Mouse (Mus musculus): Measurements from ENCODE around the gene Omt2b. TPM values are rescaled to one million over a fixed set of nuclear protein-coding genes. Genes with fewer than 3 reads are reported as not detected.
"Not testable (repeated sequence)": the region's sequence is repeated elsewhere in the genome, so short reads cannot be mapped to it uniquely, and the experiment has no call there.

Omt2b gene
- polyA plus RNA-seq, 1 experiment from 2014 or later: not detected

- not testable (repeated sequence) for H3K27me3 ChIP-seq (replicated peaks; ENCODE audit: control insufficient read depth, insufficient read depth, low read length); H3K4me2 ChIP-seq (ENCODE audit: low read length); H3K4me1 ChIP-seq (replicated peaks; ENCODE audit: control insufficient read depth, insufficient read depth, low read length); H3K27ac ChIP-seq (ENCODE audit: low read length); H3K36me3 ChIP-seq (ENCODE audit: control insufficient read depth, insufficient read depth); ATAC-seq; H3K9me3 ChIP-seq (ENCODE audit: control insufficient read depth, low read length); H3K9ac ChIP-seq (replicated peaks; ENCODE audit: low read depth, low read length); H3K4me3 ChIP-seq (replicated peaks; ENCODE audit: low read length)
- WGBS: 84% methylated on average over 3 of the region's 3 CpGs
These were observed 21.8 kb downstream of the Omt2b start for GRCm38 (mm10) chr9:78349141-78349540.

GRCm38 (mm10) chr9:78350007-78350406, 22.6 kb downstream of the Omt2b start:
- not testable (repeated sequence) for H3K9me3 ChIP-seq (ENCODE audit: control insufficient read depth, low read length); H3K4me1 ChIP-seq (replicated peaks; ENCODE audit: control insufficient read depth, insufficient read depth, low read length); H3K4me3 ChIP-seq (replicated peaks; ENCODE audit: low read length); H3K27ac ChIP-seq (ENCODE audit: low read length); ATAC-seq; H3K27me3 ChIP-seq (replicated peaks; ENCODE audit: control insufficient read depth, insufficient read depth, low read length); H3K4me2 ChIP-seq (ENCODE audit: low read length); H3K9ac ChIP-seq (replicated peaks; ENCODE audit: low read depth, low read length); H3K36me3 ChIP-seq (ENCODE audit: control insufficient read depth, insufficient read depth)

- 88% methylated on average over 6 of the region's 6 CpGs for WGBS
- Histone ChIP-seq H3K4me1 (replicated peaks; ENCODE audit: control insufficient read depth, insufficient read depth, low read length) (no peaks in the 10 kb centered on the region), H3K27ac (ENCODE audit: low read length) (no peak overlapping the region), H3K9me3 (ENCODE audit: control insufficient read depth, low read length) (no peaks in the 10 kb centered on the region), H3K36me3 (ENCODE audit: control insufficient read depth, insufficient read depth) (no peaks in the 10 kb centered on the region), H3K9ac (replicated peaks; ENCODE audit: low read depth, low read length) (no peak overlapping the region), H3K4me3 (replicated peaks; ENCODE audit: low read length) (no peak overlapping the region), H3K27me3 (replicated peaks; ENCODE audit: control insufficient read depth, insufficient read depth, low read length) (no peaks in the 10 kb centered on the region), H3K4me2 (ENCODE audit: low read length) (no peak overlapping the region)
- ATAC-seq: no peak
These were observed 24.3 kb downstream of the Omt2b start for GRCm38 (mm10) chr9:78351504-78352220.

GRCm38 (mm10) chr9:78354665-78355578, 27.5 kb downstream of the Omt2b start:
- Histone ChIP-seq H3K27me3 (replicated peaks; ENCODE audit: control insufficient read depth, insufficient read depth, low read length) (no peaks in the 10 kb centered on the region), H3K4me1 (replicated peaks; ENCODE audit: control insufficient read depth, insufficient read depth, low read length) (no peaks in the 10 kb centered on the region), H3K9me3 (ENCODE audit: control insufficient read depth, low read length) (no peaks in the 10 kb centered on the region), H3K9ac (replicated peaks; ENCODE audit: low read depth, low read length) (no peak overlapping the region), H3K4me2 (ENCODE audit: low read length) (no peak overlapping the region), H3K4me3 (replicated peaks; ENCODE audit: low read length) (no peak overlapping the region), H3K27ac (ENCODE audit: low read length) (no peak overlapping the region), H3K36me3 (ENCODE audit: control insufficient read depth, insufficient read depth) (no peaks in the 10 kb centered on the region)
- 83% methylated on average over 11 of the region's 11 CpGs for WGBS
- no peak for ATAC-seq

- no peaks in the 10 kb centered on the region for H3K27me3 ChIP-seq (replicated peaks; ENCODE audit: control insufficient read depth, insufficient read depth, low read length)
- no peak within 1 kb of the TSS for H3K9ac ChIP-seq (replicated peaks; ENCODE audit: low read depth, low read length)
- H3K36me3 ChIP-seq (ENCODE audit: control insufficient read depth, insufficient read depth): no peaks in the 10 kb centered on the region
- no peak for ATAC-seq
- no peaks in the 10 kb centered on the region for H3K4me1 ChIP-seq (replicated peaks; ENCODE audit: control insufficient read depth, insufficient read depth, low read length)
- no peak within 1 kb of the TSS for H3K4me2 ChIP-seq (ENCODE audit: low read length)
- no peaks in the 10 kb centered on the region for H3K9me3 ChIP-seq (ENCODE audit: control insufficient read depth, low read length)
- H3K4me3 ChIP-seq (replicated peaks; ENCODE audit: low read length): no peak within 1 kb of the TSS
- WGBS: 89% methylated on average over 8 of the region's 8 CpGs
- H3K27ac ChIP-seq (ENCODE audit: low read length): no peak within 1 kb of the TSS
These were observed 28.2 kb downstream of the Omt2b start, which contains the start of gene Gsta2 for GRCm38 (mm10) chr9:78355611-78356010. Gene Gsta2 (minus strand): TSS chr9:78355788.

- Histone ChIP-seq H3K36me3 (ENCODE audit: control insufficient read depth, insufficient read depth) (no peaks in the 10 kb centered on the region), H3K4me3 (replicated peaks; ENCODE audit: low read length) (no peak overlapping the region), H3K9ac (replicated peaks; ENCODE audit: low read depth, low read length) (no peak overlapping the region), H3K27me3 (replicated peaks; ENCODE audit: control insufficient read depth, insufficient read depth, low read length) (no peaks in the 10 kb centered on the region), H3K4me2 (ENCODE audit: low read length) (no peak overlapping the region), H3K9me3 (ENCODE audit: control insufficient read depth, low read length) (no peaks in the 10 kb centered on the region), H3K4me1 (replicated peaks; ENCODE audit: control insufficient read depth, insufficient read depth, low read length) (no peaks in the 10 kb centered on the region), H3K27ac (ENCODE audit: low read length) (no peak overlapping the region)
- 12% methylated on average over 9 of the region's 9 CpGs for WGBS
- ATAC-seq: peak; percentile 47
These were observed 30.7 kb downstream of the Omt2b start for GRCm38 (mm10) chr9:78358053-78358452.

GRCm38 (mm10) chr9:78359750-78360483, 32.5 kb downstream of the Omt2b start:
- Histone ChIP-seq H3K4me1 (replicated peaks; ENCODE audit: control insufficient read depth, insufficient read depth, low read length) (no peaks in the 10 kb centered on the region), H3K4me2 (ENCODE audit: low read length) (no peak overlapping the region), H3K9me3 (ENCODE audit: control insufficient read depth, low read length) (no peaks in the 10 kb centered on the region), H3K36me3 (ENCODE audit: control insufficient read depth, insufficient read depth) (no peaks in the 10 kb centered on the region), H3K27me3 (replicated peaks; ENCODE audit: control insufficient read depth, insufficient read depth, low read length) (no peaks in the 10 kb centered on the region), H3K27ac (ENCODE audit: low read length) (no peak overlapping the region), H3K4me3 (replicated peaks; ENCODE audit: low read length) (no peak overlapping the region), H3K9ac (replicated peaks; ENCODE audit: low read depth, low read length) (no peak overlapping the region)
- no peak for ATAC-seq
- WGBS: 76% methylated on average over 6 of the region's 6 CpGs

- no peaks in the 10 kb centered on the region for H3K4me1 ChIP-seq (replicated peaks; ENCODE audit: control insufficient read depth, insufficient read depth, low read length)
- H3K36me3 ChIP-seq (ENCODE audit: control insufficient read depth, insufficient read depth): no peaks in the 10 kb centered on the region
- ATAC-seq: no peak
- H3K9ac ChIP-seq (replicated peaks; ENCODE audit: low read depth, low read length): no peak overlapping the region
- H3K27ac ChIP-seq (ENCODE audit: low read length): no peak overlapping the region
- H3K27me3 ChIP-seq (replicated peaks; ENCODE audit: control insufficient read depth, insufficient read depth, low read length): no peaks in the 10 kb centered on the region
- H3K4me2 ChIP-seq (ENCODE audit: low read length): no peak overlapping the region
- WGBS: 41% methylated on average over 2 of the region's 2 CpGs
- no peak overlapping the region for H3K4me3 ChIP-seq (replicated peaks; ENCODE audit: low read length)
- no peaks in the 10 kb centered on the region for H3K9me3 ChIP-seq (ENCODE audit: control insufficient read depth, low read length)
These were observed 33.1 kb downstream of the Omt2b start for GRCm38 (mm10) chr9:78360484-78360872.

- ATAC-seq: no peak
- 76% methylated on average over 6 of the region's 6 CpGs for WGBS
These were observed 36.0 kb downstream of the Omt2b start for GRCm38 (mm10) chr9:78363374-78363773.

More at GRCm38 (mm10) chr9:78363374-78363773, 36.0 kb downstream of the Omt2b start:
- no peaks in the 10 kb centered on the region for H3K27me3 ChIP-seq (replicated peaks; ENCODE audit: control insufficient read depth, insufficient read depth, low read length)
- no peak overlapping the region for H3K9ac ChIP-seq (replicated peaks; ENCODE audit: low read depth, low read length)
- no peak overlapping the region for H3K27ac ChIP-seq (ENCODE audit: low read length)
- no peaks in the 10 kb centered on the region for H3K36me3 ChIP-seq (ENCODE audit: control insufficient read depth, insufficient read depth)
- no peaks in the 10 kb centered on the region for H3K4me1 ChIP-seq (replicated peaks; ENCODE audit: control insufficient read depth, insufficient read depth, low read length)
- H3K4me3 ChIP-seq (replicated peaks; ENCODE audit: low read length): no peak overlapping the region
- H3K9me3 ChIP-seq (ENCODE audit: control insufficient read depth, low read length): no peaks in the 10 kb centered on the region
- no peak overlapping the region for H3K4me2 ChIP-seq (ENCODE audit: low read length)

Measured in forebrain, embryonic 16.5 days (tissue).